Mouse (Mus musculus): ENCODE results near the gene Fam219b.

DNA sequence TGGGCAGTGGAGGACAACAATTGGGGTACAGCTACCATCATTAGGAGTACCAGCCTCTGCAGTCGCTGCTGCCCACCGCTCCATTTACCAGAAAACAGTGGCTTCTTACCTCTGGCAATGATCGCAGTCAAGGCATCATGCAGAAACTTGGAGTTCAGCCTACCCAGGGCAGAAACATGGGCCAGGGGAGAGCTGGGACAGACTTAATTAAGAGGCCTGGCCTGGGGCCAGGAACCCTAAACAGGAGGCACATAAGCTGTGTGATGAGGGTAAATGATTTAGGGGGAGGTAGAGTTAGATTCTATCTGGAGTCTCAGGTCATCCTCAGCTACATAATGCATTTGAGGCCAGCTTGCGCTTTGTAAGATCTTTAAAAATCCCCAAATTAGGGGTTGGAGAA, 11.9 kb downstream of the Fam219b start:
- TF ChIP-seq CTCF (IDR thresholded peaks at IDR 0.05; ENCODE audit: extremely low read depth, insufficient read depth, low read length) (no peak), POLR2A (IDR thresholded peaks at IDR 0.05; ENCODE audit: extremely low read depth, insufficient read depth, low read length) (no peak)

Measured in cortical plate, adult 2 months (tissue).